In genomic region chr5:67496710-67497109, GRCm38 (mm10) we compare ENCODE assay signal across 11 mouse cellular contexts.
"Had no signal": no experiment of that assay in that cellular context is flagged by ENCODE, and none has a peak within 500 bp of the region (broad histone marks: within the 10 kb centered on the region; RNA-seq: fewer than 3 reads in every experiment).

No protein-coding gene starts in this region.

- DNase-seq: kidney, adult 18-20 months; kidney, adult 9 months; kidney, postnatal 14 days; kidney, postnatal 4 days; left cerebral cortex, postnatal 4 days; liver, postnatal 0 days; lung, embryonic 14.5 days; right cerebral cortex, adult 18-20 months; right cerebral cortex, postnatal 14 days; right cerebral cortex, postnatal 4 days; thymus, postnatal 25 days had no signal
